Mouse (Mus musculus) spleen, adult 18-20 months (tissue): ENCODE results near the gene Cd37.

Experiments
- DNase-seq, 2 experiments: peaks; one replicate each; pipeline ENCODE4 v3.0.0; 2022; ENCODE audit warnings: mixed read lengths in 2 of 2

Gene Cd37

DNA sequence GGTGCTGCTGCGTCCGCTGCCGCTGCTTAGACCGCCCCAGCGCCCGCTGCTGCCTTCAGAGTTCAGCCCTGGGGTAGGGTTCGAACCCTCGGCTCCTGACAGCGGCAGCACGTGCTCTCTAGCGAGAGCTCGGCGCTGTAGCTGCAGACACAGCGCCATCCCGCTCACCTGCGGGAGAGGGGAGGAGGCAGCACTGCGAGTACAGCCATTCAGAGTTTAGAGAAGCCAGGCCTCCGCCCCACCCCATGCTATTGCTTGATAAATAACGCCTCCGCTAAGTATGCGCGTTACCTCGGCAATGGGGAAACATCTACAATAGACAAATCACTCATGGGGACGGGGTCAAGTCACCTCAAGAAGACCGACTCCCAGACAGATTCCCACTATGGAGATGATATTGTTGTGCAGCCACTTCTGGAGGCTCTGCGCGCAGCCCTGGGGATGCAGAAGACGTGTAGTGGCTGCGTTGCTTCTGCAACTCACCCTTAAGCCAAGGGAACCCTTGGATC is 4.5 kb downstream of the Cd37 start:
- no peak for DNase-seq

DNA sequence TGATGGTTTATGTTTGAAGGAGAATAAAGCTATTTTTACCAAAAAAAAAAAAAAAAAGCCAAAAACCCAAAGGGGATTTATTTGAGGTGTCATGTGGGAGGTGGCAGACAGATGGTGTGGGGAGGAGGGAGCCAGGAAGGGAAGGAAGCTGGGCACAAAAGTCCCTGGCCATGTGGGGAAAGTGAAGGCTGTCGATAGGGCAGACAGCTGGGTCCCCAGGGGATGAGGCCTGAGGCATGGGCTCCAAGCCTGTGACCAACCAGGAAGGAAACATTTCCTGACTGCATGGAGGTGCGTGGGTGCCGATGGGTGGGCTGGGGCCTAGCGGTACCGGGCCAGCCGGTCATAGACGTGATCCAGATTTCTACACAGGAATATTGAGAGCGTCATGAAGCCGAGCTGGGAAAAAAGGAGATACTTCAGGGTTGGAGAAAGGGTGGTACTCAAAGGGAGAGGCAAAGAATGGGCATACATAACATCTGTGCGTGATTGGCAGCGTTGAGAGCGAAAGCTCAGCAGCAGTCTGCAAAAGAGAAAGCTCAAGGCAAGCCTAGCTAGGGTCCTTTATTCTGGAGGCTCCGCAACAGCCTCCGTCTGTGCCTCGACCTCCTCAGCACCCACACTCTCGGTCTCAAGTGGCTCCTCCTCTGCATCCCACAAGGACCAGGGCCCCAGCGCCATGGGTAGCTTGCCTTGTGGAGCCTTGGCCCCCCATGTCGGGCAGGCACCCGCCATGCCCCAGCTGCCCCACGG is 5.2 kb downstream of the Cd37 start:
- DNase-seq = peak; percentile 43 to 51

DNA sequence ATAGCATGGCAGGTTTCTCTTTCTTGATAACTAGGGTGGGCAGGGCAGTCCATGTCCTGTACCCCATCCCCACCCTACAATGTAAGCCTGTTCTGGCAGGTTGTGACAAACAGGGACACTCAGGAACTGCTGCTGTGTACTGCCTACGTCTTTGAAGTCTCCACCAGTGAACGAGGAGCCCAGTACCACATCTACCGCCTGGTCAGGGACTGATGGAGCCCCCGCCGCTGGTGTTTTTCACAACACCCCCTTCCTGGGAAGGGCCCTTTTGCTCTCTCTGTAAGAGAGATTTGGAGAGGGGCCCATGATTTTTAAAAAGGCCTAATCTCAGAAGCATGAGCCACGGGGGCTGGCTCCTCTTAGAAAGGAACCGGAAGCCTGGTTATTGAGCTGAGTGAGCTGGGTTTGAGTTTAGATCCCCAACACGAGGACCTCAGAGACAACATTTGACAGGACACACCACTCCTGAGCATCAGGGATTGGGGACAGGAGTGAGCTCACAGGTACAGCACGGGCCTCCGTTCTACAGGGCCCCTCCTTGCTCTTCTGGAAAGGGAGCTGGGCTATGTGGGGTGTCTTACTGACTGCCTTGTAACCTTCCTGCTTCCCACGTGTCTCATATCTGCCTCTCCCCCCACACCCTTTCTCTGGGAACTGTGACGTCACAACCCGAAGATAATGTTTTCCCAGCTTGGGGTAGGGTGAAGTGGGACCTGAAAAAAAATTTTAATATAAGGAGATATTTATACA is 6.0 kb downstream of the Cd37 start:
- no peak for DNase-seq

DNA sequence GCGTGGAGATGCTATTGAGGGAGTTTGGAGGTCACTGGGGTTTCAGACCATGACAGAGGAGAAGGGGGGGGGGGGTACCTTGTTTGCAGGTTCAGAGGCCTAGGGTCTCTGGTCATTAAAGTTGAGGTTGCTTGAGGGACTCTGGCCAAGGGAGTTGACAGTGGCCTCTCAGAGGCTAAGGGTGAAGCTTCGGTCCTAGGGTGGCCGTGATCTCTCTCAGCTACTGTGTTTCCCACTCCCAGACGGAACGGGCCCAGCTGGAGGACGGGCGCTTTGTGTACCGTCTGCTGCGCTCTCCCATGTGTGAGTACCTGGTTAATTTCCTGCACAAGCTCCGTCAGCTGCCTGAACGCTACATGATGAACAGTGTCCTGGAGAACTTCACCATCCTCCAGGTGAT is 7.0 kb downstream of the Cd37 start:
- no peak for DNase-seq

DNA sequence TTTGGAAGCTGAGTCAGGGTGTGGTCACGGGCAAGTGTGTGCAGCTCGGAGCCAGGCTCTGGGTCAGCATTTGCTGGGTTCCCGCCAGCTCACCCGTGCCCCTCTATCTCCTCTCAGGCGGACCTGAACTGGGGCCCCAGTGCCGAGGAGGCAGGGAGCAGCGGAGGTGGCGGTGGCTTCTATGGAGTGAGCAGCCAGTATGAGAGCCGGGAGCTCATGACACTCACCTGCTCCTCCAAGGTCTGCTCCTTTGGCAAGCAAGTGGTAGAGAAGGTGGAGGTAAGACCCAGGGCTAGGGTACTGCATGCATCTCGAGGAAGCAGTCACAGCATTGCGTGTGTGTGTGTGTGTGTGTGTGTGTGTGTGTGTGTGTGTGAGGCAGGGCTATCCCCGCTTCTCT is 7.7 kb downstream of the Cd37 start:
- no peak for DNase-seq

DNA sequence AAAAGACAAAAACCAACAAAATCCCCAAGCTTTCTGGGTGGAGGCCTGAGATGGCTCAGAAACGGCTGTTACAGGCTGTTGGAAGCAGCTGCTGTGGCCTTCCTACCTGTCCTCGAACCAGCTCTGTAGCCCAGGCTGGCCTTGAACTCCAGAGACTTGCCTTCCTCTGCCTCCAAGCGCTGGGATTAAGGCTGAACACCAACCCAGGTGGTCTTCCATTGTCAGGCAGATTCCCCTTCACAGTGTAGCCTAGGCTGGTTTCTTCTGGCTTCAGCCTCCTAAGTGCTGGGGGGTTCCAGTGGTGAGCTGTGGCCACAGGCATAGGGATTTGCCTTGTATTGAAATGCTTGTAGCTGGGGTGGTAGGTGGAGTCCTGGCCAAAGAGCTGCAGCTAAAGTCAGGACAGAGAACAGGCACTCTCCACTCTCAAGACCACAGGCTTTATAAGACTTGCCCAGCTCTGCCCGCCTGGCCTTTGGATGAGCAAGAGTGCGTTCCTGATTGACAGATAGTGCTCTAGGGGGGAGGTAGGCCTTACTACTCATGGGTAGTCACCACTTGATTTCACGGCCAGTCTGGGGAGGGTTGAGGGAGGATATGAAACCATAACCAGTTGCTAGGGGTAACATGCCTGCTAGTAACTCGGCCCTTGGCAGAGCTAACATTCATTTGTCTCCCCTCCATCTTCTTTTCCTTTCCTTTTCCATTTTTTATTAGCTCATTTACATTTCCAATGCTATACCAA is 9.3 kb downstream of the Cd37 start:
- peak; percentile 52 to 55 for DNase-seq

DNA sequence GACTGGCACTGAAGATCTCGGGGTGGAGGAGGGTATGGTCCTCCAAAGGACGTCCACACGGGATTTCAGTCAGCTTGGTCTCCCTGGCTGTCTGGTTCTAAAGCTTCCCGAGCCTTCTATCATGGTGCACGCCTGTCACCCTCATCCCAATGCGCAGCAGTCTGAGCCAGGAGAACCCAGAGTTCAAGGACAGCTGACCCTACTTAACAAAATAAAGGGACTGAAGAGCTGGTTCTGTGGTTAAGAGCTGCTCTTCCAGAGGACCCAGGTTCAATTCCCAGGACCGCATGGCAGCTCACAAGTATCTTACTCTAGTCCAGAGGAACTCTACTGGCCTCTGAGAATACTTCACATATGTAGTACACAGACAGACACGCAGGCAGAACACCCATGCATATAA is 9.9 kb downstream of the Cd37 start:
- DNase-seq = no peak

DNA sequence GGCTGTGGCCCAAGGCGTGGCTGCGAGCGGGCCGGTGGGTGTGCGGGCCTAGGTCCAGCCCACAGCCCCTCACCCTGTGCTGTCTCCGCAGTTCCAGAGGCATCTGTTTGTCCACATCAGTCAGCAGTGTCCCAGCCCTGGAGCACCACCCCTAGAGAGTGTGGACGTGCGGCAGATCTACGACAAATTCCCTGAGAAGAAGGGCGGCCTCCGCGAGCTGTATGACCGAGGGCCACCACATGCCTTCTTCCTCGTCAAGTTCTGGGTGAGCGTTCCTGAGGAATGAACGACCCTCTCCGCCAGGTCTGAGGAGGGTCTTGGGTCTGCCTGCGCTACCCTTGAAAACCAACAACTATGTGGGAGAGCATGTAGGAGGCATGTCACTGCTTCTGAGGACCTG is 10.4 kb downstream of the Cd37 start:
- no peak for DNase-seq

DNA sequence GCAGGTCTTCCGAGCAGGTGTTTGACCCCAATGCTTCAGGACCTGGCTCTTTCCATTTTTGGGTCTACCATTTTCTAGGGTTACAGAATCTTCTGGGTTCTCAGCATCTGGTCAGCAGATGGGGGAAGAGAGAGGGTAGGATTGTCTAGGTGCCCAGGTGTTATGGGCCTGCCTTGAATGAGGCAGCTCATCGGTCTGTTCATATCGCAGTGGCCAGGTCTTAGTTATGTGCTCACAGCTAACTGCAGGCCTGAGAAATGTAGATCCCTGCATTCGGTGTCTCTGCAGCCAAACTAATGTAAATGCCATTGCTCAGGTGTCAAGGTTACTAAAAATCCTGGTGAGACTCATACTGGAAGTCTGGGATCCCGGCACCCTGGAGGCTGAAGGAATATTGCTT is 12.5 kb downstream of the Cd37 start:
- DNase-seq = no peak

DNA sequence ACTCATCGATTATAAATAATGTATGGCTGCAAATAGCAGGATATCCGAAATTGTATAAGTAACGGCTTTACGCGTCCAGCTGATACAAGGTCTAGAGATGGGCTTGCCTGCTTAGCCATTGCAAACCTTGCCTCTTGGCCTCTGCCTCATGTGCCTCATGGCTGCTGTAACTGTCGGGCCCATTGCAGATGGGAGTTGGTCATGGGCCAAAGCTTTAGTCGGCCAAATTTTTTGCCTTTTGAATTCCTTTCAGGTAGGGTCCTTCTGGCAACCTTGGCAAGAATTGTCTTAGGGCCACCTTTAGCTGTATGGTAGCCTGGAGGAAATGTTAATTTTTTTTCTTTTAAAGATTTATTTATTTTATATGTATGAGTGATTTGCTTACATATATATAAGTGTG is 14.1 kb downstream of the Cd37 start:
- peak in 1 of 2 experiments; percentile 1 for DNase-seq

DNA sequence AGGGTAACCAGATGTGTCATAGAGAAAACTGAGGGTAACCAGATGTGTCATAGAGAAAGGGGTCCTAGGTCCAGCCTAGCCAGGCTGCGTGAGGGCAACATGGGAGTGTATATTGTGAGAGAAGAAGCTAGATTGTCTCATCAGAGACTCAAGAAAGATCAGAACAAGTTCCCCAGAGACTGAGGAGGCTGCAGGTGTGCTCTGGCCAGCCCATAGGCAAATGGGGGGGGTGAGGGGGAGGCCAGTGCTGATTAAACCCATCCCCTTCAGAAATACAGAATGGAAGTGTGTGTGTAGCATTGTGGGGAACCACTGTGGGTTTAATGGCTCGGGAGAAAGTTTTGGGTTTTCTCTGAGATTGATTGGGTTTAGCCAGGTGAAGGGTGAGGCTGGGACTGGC is 17.2 kb downstream of the Cd37 start:
- no peak for DNase-seq

DNA sequence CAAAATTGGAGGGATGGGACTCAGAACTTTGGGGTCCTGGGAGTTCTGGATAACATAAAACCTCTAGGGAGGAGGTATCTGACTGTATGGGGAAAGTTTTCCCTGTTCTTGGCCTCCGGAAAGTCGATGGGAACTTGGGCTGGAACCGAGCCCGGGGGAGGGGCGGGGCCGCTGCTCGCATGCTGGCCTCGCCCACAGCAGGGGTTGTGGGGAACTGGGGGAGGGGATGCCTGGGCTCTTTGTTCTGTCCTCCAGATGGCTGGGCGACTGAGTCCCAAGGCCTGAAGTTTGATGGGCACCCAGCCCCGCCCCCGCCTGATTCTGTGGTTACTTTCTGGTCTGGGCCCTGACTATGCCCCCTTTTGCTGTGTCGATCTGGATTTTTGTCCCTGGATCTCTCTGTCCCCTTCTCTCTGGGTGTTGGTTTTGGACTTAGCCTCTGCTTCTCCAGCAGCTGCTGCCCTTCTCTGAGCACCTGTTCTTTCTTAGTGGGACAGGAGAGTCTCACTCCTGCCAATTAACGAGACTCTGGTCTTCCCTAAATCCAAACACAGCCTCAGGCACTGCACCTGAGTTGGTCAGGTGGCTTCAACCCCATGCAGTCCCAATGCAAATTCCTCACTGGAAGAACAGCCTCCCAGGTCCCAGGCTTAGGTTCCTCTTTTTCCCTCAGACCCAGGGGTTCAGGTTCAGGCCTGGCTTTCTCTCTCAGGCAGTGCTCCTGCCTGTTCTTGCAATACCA is 22.3 kb downstream of the Cd37 start:
- DNase-seq = no peak

DNA sequence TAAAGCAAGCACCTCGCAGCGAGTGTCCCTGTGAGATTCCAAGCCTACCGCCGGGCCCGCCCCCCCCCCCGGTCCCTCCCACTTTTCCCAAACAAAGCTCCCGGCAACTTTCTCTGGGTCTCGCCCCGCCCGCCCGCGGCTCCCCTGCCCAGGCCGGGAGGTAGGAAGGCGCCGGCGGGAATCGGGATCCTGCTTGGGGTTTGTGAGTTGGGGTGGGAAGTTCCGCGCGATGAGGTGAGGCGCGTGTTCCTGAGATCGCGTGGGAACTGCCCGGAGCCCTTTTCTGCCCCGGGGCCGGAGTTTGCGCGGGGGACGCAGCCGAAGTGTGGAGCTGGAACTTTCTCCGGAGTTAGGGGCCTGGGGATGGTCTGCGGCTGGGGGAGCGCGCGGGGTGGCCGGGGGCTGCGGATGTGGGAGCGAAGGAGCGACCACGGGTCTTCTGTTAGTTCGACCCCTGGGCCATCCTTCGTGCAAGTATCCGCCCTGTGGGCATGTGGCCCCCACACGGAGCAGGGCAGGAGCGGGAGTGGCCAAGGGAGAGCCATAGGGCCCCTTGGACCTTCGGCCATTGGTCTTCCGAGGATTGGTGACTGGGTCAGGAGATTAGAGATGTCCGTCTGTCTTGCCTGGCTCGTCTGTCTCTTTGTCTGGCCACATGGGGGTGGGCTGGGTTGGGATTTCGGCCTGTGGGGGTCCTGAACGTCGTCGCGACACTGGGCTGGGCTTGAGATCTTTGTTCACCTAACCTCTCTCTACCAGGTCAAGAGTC is 23.1 kb downstream of the Cd37 start, which contains the start of gene Tead2:
Gene Tead2 (plus strand): TSS at position 81 of the 769 bp plus-strand sequence.
- no peak for DNase-seq

DNA sequence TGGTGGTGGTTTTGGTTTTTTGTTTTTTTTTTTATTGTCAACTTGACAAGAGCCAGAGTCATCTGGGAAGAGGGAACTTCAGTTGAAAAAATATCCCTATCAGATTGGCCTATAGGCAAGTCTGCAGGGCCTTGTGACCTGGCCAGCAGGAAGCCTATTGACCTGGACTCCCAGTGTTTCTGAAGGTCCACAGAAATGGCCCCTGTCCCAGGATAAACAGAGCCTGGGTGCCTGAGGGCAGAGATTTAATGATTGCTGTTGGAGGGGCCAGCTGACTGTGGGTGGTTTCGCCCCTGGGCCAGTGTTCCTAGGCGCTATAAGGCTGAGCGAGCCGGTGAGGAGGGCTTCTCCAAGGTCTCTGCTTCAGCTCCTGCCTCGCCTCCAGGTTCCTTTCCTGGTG is 25.2 kb downstream of the Cd37 start:
- DNase-seq = no peak

DNA sequence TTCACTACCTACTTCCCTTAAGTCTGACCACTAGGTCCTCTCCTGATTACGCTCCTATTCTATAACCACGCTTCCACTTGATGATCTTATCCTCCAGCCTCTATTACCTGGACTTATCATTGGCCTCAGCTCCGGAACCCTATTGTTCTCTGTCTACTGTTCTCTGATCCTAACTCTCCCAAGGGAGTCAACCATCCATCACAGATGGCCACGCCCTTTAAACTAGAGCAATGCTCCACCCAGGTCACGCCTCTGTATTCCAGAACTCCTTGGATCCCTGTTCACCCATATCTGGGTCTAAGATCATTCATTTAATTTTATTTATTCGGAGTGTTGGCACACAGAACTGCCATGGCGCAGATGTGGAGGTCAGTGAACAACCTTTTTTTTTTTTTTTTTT is 26.6 kb downstream of the Cd37 start:
- no peak for DNase-seq

DNA sequence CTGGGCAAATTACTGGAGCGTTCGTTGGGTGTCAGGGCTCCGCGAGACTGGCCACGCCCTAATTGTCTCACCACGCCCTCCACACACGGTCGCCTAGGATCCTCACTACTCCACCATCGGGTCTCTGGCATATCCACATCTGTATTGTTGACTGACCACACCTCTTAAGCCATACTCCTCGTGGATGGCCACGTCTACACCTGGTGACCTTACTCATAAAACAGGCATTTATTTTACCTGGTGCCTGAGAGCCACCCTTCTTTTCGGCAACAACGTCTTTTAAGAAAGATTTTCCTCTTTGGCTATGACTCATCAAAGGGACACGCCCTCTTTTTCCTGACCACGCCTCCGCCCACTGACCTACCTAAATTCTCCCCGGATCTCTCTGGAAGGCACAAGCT is 27.1 kb downstream of the Cd37 start, which contains the start of gene Dkkl1:
Gene Dkkl1 (minus strand): TSS at position 297 of the 401 bp plus-strand sequence.
- peak in 1 of 2 experiments; percentile 33 for DNase-seq

DNA sequence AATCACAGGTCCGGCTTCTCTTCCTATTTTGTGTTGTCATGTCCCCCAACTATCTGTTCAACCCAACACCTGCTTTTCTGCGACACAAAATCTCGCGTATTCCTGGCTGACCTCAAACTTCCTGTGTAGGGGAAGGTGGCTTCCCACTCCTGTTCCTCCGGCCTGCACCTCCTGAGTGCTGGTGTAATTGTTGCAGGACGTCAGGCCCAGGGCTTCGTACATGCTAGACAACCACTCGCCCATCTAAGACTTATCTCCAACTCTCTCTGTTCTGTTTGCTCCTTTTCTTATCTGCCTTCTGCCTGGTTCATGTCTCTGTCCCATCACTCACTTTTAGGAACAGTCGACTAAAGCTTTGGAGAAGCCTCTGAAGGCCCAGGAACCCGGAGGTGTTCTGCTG is 27.8 kb downstream of the Cd37 start:
- DNase-seq = no peak

DNA sequence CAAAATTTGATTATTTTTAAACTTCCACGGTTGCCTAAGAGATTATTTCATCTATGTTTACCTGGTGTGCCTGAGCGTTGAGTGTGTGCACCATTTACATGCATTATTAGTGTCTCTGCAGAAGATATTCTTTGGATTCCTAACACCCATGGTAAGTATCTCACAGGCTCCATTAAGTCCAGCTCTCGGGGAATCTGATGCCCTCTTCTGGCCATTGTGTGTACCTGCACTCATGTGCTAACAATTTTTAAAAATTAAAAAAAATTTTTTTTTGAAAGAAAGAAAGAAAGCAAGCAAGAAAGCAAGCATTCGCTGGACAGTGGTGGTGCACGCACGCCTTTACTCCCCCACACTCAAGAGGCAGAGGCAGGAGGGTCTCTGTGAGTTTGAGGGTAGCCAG is 30.7 kb downstream of the Cd37 start:
- DNase-seq = no peak

DNA sequence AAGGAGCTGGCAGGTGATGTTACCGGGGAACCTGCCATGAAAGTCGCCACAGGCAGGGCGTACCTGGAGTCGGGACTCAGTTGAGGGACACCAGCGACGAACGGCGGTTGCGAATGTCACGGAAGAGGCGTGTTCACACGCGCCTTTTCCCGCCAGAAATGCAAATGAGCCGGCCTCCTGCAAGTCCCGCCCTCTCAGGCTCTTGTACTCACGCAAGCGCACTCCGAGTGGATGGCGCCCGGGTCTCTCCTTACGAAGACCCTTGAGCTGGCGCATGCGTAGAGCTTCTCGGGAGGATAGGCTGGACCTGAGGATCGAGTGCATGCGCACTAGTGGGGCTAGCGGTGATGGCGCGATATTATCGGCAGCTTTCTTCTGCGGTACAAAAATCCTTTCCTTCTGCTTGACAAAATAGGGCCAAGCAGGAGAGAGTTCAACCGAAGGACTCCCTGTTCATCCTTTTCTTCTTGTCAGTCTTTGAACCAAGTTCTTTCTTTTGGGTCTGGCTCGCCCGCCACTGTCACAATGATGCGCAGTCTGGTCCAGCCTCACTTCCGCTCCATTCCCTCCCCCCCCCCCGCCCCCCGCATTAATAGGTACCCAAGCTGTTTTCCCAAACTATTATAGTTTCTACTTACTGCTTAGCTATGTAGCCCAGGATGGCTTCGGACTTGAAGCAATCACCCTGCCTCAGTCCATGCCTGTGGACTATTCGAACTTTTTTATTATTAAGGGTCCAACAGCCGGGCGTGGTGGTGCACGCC is 34.4 kb downstream of the Cd37 start, which contains the start of gene Ccdc155:
Gene Ccdc155 (minus strand): TSS at position 513 of the 764 bp plus-strand sequence.
- DNase-seq = peak; percentile 86 to 89

DNA sequence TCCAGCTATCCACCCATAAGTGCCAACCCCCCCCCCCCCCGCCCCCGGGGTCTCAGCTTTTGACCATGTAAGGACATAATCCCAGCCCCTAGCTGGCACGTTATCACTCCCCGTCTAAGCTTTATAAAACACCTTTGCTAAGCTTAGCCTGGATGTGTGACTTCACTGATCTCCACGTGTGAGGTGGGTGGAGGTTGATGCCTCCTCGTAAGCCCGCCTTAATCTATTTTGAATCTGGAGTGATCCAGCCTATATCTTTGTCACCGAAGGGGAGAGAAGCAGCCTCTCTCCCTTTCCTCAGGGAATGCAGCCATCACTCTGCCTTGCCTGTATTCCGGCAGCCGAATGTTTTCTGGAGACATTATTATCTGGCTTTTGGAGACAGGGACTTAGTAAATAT is 36.3 kb downstream of the Cd37 start:
- no peak for DNase-seq

DNA sequence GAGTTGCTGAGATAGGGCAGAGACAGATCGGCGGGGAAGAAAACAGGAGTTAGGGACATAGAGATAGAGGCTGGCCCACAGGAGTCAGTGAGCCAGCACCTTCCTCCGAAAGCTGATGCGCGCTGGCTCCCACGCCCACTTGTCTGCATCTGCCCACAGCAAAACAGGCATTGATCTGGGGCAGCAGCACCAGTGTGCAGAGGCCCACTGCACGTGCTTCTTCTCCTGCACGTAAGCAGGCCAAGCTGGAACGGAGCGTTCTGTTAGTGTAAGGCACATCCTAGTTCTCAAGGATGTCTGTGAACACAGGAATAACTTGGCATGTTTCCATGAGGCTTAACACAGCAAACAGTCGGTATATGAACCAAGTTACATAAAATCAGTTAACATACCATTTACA is 40.0 kb downstream of the Cd37 start:
- DNase-seq = no peak
